Mouse (Mus musculus): ENCODE measurements around the gene Smim1. TPM values are rescaled to one million over a fixed set of nuclear protein-coding genes. Genes with fewer than 3 reads are reported as not detected.

Gene Smim1
- total and polyA plus RNA-seq, 3 experiments = 118 to 219 (median 188) TPM

GRCm38 (mm10) chr4:154023754-154024601 lies 2.1 kb downstream of the Smim1 start:
- H3K27me3 ChIP-seq (ENCODE audit: control insufficient read depth in 1 of 2, insufficient read depth in 2 of 2, low read length in 2 of 2) = no peaks in the 10 kb centered on the region
- DNase-seq (ENCODE audit: low read depth, low spot score) = peak; percentile 92
- H3K4me1 ChIP-seq (ENCODE audit: control insufficient read depth in 1 of 2, insufficient read depth in 2 of 2, low read length in 2 of 2) = peaks cover 0 to 13% of the 10 kb centered on the region in 2 experiments; a peak in 3 of 4 replicates
- H3K9me3 ChIP-seq (replicated peaks; ENCODE audit: insufficient read depth, low read length) = no peaks in the 10 kb centered on the region
- H3K79me2 ChIP-seq (ENCODE audit: control insufficient read depth, insufficient read depth, low read length, poor library complexity) = peaks cover 16% of the 10 kb centered on the region
- H3K4me3 ChIP-seq (ENCODE audit: control insufficient read depth in 1 of 2, insufficient read depth in 1 of 2, low read depth in 2 of 2, low read length in 2 of 2) = peak overlapping the region; percentile 74 to 79
- TF ChIP-seq TBP (IDR thresholded peaks at IDR 0.05; ENCODE audit: low read depth, low read length) (no peak; the same call in 1 of the 2 replicates), SMC3 (IDR thresholded peaks at IDR 0.05; ENCODE audit: low read depth, low read length) (no peak), HCFC1 (IDR thresholded peaks at IDR 0.05; ENCODE audit: low read depth, low read length) (peak; percentile 55; the same call in 1 of the 2 replicates), MAZ (IDR thresholded peaks at IDR 0.05; ENCODE audit: low read depth, low read length) (peak; percentile 75; the same call in 1 of the 2 replicates), ELF1 (IDR thresholded peaks at IDR 0.05; ENCODE audit: low read depth, low read length) (peak; percentile 7; the same call in 1 of the 2 replicates), TAL1 (IDR thresholded peaks at IDR 0.05; ENCODE audit: low read length) (peak; percentile 88), GATA1 (IDR thresholded peaks at IDR 0.05; ENCODE audit: low read depth, low read length) (peak; percentile 93), POLR2AphosphoS2 (IDR thresholded peaks at IDR 0.05; ENCODE audit: low read length) (0 out of 2 replicates have a peak, but pooled peaks have one; percentile 43), USF2 (IDR thresholded peaks at IDR 0.05; ENCODE audit: borderline replicate concordance in 1 of 2, insufficient read depth in 1 of 2, low read depth in 1 of 2, low read length in 2 of 2) (no peak), CHD2 (IDR thresholded peaks at IDR 0.05; ENCODE audit: low read length) (0 out of 2 replicates have a peak, but pooled peaks have one; percentile 38), SIN3A (IDR thresholded peaks at IDR 0.05; ENCODE audit: low read length) (peak; percentile 64; the same call in 1 of the 2 replicates), EP300 (IDR thresholded peaks at IDR 0.05; ENCODE audit: low read depth in 1 of 2, low read length in 2 of 2) (peak; percentile 76 to 89), USF1 (IDR thresholded peaks at IDR 0.05; ENCODE audit: low read depth, low read length) (no peak), ETS1 (IDR thresholded peaks at IDR 0.05; ENCODE audit: low read depth, low read length) (peak; percentile 74; the same call in 1 of the 2 replicates), CHD1 (IDR thresholded peaks at IDR 0.05; ENCODE audit: low read depth, low read length) (0 out of 2 replicates have a peak, but pooled peaks have one; percentile 32), ZMIZ1 (IDR thresholded peaks at IDR 0.05; ENCODE audit: low read depth, low read length) (peak; percentile 30; the same call in 1 of the 2 replicates), JUND (IDR thresholded peaks at IDR 0.05; ENCODE audit: low read depth, low read length) (no peak), TCF12 (IDR thresholded peaks at IDR 0.05; ENCODE audit: low read depth, low read length) (peak; percentile 88), RCOR1 (IDR thresholded peaks at IDR 0.05; ENCODE audit: low read depth, low read length) (peak; percentile 52), POLR2A (IDR thresholded peaks at IDR 0.05; ENCODE audit: control insufficient read depth in 1 of 2, insufficient read depth in 1 of 2, low read depth in 1 of 2, low read length in 2 of 2, poor library complexity in 1 of 2) (peak; percentile 14 to 44; a peak in 2 of 4 replicates), POLR2AphosphoS5 (IDR thresholded peaks at IDR 0.05; ENCODE audit: borderline replicate concordance, low read depth, low read length) (no peak), ZNF384 (IDR thresholded peaks at IDR 0.05; ENCODE audit: low read depth, low read length) (no peak), BHLHE40 (IDR thresholded peaks at IDR 0.05; ENCODE audit: borderline replicate concordance, low read depth, low read length) (0 out of 2 replicates have a peak, but pooled peaks have one; percentile 29)
- peaks cover 0 to 11% of the 10 kb centered on the region in 2 experiments for H3K36me3 ChIP-seq (ENCODE audit: control insufficient read depth in 1 of 2, insufficient read depth in 2 of 2, low read length in 2 of 2)
- H3K9ac ChIP-seq (ENCODE audit: control insufficient read depth, low read depth, low read length, poor library complexity, severe bottlenecking) = peak overlapping the region; percentile 84
- peak overlapping the region; percentile 97 for H3K27ac ChIP-seq (ENCODE audit: control insufficient read depth, low read depth, low read length)
